Mouse (Mus musculus) urinary bladder, postnatal 10 days (tissue): ENCODE results near the gene Parp16.
"Not testable (repeated sequence)": the region's sequence is repeated elsewhere in the genome, so short reads cannot be mapped to it uniquely, and the experiment has no call there.

Experiments used
- DNase-seq: peaks from one replicate; pipeline ENCODE4 v3.0.0; 2022; ENCODE audit warnings: low spot score

Gene Parp16

DNA sequence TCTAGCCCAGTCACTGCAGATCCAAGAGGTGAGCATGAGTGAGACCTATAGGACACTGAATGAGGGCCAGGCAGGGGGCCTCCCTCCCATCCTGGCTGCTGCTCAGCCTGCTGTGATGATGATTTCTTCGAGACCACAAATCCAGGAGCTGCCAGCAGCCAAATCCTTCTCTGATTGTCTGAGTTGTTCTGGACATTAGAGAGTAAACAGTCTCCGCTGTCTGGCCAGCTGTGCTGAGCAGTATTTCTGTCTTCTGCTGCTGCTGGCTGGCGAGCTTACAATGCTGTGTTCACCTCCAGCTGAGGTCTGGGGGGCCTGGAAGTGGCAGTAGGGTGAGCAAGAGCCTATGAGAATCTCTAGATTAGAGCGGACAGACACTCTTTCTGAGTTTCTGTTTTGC is 48.1 kb downstream of the Parp16 start:
- DNase-seq = no peak

- DNase-seq = no peak
These were observed 49.1 kb downstream of the Parp16 start for GRCm38 (mm10) chr9:65244036-65244806.

- no peak for DNase-seq
These were observed 52.6 kb downstream of the Parp16 start for GRCm38 (mm10) chr9:65247502-65248376.

DNA sequence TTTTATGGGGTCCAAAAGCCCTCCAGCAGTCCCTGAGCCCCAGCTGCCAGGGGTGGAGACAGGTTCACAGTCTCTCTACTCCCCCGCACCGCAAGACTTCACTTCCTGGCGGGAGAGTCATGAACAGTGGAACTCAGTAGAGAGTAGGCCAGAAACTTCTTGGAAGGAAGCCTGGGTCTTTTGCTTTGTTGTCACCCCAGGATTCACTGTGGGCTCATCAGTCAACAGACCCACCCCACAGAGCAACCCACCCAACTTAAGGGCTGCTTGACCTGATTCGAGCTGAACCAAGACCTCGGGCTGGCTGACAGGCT is 53.2 kb downstream of the Parp16 start:
- no peak for DNase-seq

GRCm38 (mm10) chr9:65252026-65252425 is 56.9 kb downstream of the Parp16 start:
- DNase-seq = no peak

GRCm38 (mm10) chr9:65255906-65256600 is 60.9 kb downstream of the Parp16 start:
- no peak for DNase-seq

DNA sequence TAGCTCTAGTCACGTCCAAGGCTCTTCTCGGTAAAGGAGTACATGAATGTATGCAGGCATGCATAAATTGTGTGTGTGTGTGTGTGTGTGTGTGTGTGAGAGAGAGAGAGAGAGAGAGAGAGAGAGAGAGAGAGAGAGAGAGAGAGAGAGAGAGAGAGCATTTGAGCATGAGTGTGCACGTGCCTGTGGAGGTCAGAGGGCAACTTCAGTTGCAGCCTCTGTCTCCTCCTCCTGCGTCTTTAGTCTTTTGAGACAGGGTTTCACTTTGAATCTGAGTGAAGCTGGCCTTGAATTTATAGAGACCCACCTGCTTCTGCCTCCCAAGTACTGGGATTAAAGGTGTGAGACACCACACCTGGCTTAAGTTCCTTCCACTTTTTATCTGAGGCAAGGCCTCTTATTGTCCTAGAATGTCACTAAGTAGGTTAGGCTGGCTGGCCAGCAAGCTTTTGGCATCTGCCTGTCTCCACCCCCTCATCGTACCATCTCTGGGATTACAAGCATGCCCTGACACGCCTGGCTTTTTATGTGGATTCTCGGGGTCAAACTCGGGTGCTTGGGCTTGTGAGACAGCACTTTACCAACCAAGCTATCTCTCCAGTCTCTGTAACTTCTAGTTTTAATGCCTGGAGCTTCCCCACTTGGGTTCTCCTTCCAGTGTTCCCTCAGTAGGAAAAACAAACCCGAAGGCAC is 62.2 kb downstream of the Parp16 start:
- no peak for DNase-seq

- no peak for DNase-seq
These were observed 64.2 kb downstream of the Parp16 start for GRCm38 (mm10) chr9:65259366-65259765.

- no peak for DNase-seq
These were observed 66.6 kb downstream of the Parp16 start for GRCm38 (mm10) chr9:65261591-65262230.

GRCm38 (mm10) chr9:65262641-65263120 is 67.5 kb downstream of the Parp16 start:
- DNase-seq = no peak

GRCm38 (mm10) chr9:65264959-65265358 is 69.8 kb downstream of the Parp16 start, which contains the start of gene Cilp:
Cilp (plus strand) TSS chr9:65265180.
- no peak for DNase-seq

- no peak for DNase-seq
These were observed 72.8 kb downstream of the Parp16 start for GRCm38 (mm10) chr9:65267742-65268515.

- no peak for DNase-seq
These were observed 78.1 kb downstream of the Parp16 start for GRCm38 (mm10) chr9:65273048-65273809.

GRCm38 (mm10) chr9:65273873-65274272 is 78.7 kb downstream of the Parp16 start:
- DNase-seq = no peak

DNA sequence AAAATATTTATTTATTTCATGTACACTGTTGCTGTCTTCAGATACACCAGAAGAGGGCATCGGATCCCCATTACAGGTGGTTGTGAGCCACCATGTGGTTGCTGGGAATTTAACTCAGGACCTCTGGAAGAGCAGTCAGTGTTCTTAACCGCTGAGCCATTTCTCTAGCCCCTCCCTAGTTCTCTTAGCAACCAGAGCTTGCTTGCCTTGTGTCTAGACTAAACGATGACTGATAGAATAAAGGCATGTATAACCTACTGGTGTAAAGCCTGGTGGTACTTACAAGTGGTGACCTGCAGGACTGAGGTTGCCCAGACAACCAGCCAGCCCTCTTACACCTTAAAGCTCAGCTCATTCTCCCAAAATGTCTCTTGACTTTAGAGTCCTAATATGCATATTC is 79.7 kb downstream of the Parp16 start:
- not testable (repeated sequence) for DNase-seq

GRCm38 (mm10) chr9:65275810-65276530 is 80.8 kb downstream of the Parp16 start:
- no peak for DNase-seq

DNA sequence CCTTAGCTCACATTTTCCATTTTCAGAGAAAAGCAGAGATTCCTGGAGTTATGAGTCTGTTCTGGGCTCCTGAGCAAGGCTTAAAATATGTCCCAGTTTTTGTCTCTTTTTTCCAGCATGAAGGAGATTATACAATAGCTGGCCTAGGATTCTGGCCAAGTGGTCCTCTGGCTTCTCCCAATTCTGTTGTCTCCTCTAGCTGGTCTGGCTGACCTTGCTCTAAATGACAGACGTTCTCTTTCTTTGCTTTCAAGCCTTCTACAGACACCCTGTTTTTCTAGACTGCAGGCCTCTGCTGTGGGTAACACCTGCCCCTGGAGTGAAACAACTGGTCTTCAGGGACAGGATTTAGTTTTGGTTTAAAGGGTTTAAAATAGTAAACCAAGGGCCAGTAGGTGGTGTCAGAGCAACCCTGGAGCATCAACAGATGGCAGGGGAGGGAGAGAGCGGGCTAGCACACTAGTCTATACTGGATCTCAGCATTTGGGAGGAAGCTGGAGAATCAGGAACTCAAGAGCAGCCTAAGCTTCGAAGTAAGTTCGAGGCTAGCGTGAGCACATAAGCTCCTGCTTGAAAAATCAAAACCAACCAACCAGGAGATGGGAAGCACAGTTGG is 86.5 kb downstream of the Parp16 start:
- no peak for DNase-seq

DNA sequence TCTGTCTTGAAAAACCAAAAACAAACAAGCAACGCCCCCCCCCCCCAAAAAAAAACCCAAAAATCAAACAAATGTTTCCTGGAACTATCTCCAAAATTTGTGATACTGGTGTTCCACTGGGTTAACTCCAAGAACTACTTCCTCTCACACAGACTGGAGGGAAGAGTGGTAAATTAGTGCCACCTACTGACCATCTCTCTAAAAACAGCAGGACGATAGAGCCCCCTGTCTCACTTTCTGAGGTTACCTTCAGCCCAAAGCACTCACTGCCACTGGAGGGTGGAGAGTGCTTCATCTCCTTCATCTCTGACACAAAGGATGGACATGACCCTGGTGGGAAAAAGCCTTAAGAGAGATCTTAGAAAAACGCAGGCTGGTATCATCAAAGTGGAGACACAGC is 88.1 kb downstream of the Parp16 start:
- DNase-seq = no peak

- DNase-seq = not testable (repeated sequence)
These were observed 93.1 kb downstream of the Parp16 start for GRCm38 (mm10) chr9:65288252-65288651.
